Mouse (Mus musculus) kidney, postnatal 0 days (tissue): ENCODE data around the gene Hbb-bs. TPM values are rescaled to one million over a fixed set of nuclear protein-coding genes. Genes with fewer than 3 reads are reported as not detected.
"Not testable (repeated sequence)": the region's sequence is repeated elsewhere in the genome, so short reads cannot be mapped to it uniquely, and the experiment has no call there.

ENCODE experiments used
- ATAC-seq: fragments of 200-750 bp; cut with Nextera tagmentation; replicated peaks from 2 replicates; pipeline ENCODE4 v1.8.0; 2017; ENCODE audit warnings: low read depth, moderate number of reproducible peaks, moderate TSS enrichment, moderate library complexity; ENCODE audit not compliant: low FRiP score
- DNase-seq: peaks from one replicate; pipeline ENCODE4 v3.0.0-alpha.2; 2016; ENCODE audit warnings: low spot score
- H3K27ac ChIP-seq: fragments of 300-500 bp; sonication (generic); 2 replicates; pipeline ENCODE4 v1.5.1; 2014; ENCODE audit warnings: mild to moderate bottlenecking
- H3K27me3 ChIP-seq: fragments of 300-500 bp; sonication (generic); 2 replicates; pipeline ENCODE4 v1.6.1; 2014; ENCODE audit warnings: low read length, mixed read lengths; ENCODE audit not compliant: insufficient read depth
- H3K36me3 ChIP-seq: fragments of 300-500 bp; sonication (generic); 2 replicates; pipeline ENCODE4 v1.6.1; 2014; ENCODE audit warnings: low read length, mixed read lengths; ENCODE audit not compliant: insufficient read depth
- H3K4me1 ChIP-seq: fragments of 300-500 bp; sonication (generic); replicated peaks from 2 replicates; pipeline ENCODE4 v1.6.1; 2014; ENCODE audit warnings: antibody characterized with exemption, low read length, mixed read lengths; ENCODE audit not compliant: insufficient read depth
- H3K4me2 ChIP-seq: fragments of 300-500 bp; sonication (generic); 2 replicates; pipeline ENCODE4 v1.6.1; 2014; ENCODE audit warnings: mild to moderate bottlenecking, low read length, moderate library complexity, mixed read lengths
- H3K4me3 ChIP-seq: fragments of 300-500 bp; sonication (generic); replicated peaks from 2 replicates; pipeline ENCODE4 v1.5.1; 2014; ENCODE audit warnings: low read depth, low read length
- H3K9ac ChIP-seq: fragments of 300-500 bp; sonication (generic); 2 replicates; pipeline ENCODE4 v1.6.1; 2014; ENCODE audit warnings: low read depth, low read length
- H3K9me3 ChIP-seq: fragments of 300-500 bp; sonication (generic); replicated peaks from 2 replicates; pipeline ENCODE4 v1.6.1; 2016; ENCODE audit warnings: low read length, inconsistent platforms, mixed read lengths
- CTCF ChIP-seq: IDR thresholded peaks from 2 replicates; pipeline ENCODE4 v1.5.1; 2016; ENCODE audit warnings: antibody characterized with exemption, low read depth, mild to moderate bottlenecking, moderate library complexity
- WGBS: fragments of 180-500 bp; shearing (Covaris S2); extraction: QIAGEN DNeasy Blood & Tissue Kit; methylation state at CpG from one replicate; pipeline ENCODE4 v1.1.7; 2014; 5-methylcytosine and 5-hydroxymethylcytosine counted together
- polyA plus RNA-seq: library from polyadenylated mRNA; unstranded; fragments of >200 nt; fragmentation: Nextera tagmentation; extraction: Ambion mirVana; gene quantifications from 2 replicates; pipeline ENCODE4 v1.2.1, GENCODE M21; 2015

Gene Hbb-bs
- polyA plus RNA-seq, 1 experiment from 2014 or later, result 1,799 TPM

- DNase-seq (no peak), ATAC-seq (no peak)
- Histone ChIP-seq H3K27ac (no peak within 1 kb of the TSS), H3K9me3 (no peaks in the 10 kb centered on the region), H3K27me3 (no peaks in the 10 kb centered on the region), H3K9ac (no peak within 1 kb of the TSS), H3K4me2 (no peak within 1 kb of the TSS), H3K4me3 (no peak within 1 kb of the TSS), H3K4me1 (no peaks in the 10 kb centered on the region), H3K36me3 (no peaks in the 10 kb centered on the region)
- no peak for TF ChIP-seq CTCF
- WGBS, result 88% methylated on average over 3 of the region's 3 CpGs
Observed at GRCm38 (mm10) chr7:103813766-103814165, 14.1 kb downstream of the Hbb-bs start, which contains the start of gene Hbb-bt. TSS of gene Hbb-bt (minus strand) at chr7:103813996.

- not testable (repeated sequence) for H3K9ac ChIP-seq, H3K9me3 ChIP-seq, ATAC-seq, DNase-seq, H3K36me3 ChIP-seq, H3K27me3 ChIP-seq, H3K4me2 ChIP-seq, H3K4me1 ChIP-seq, H3K4me3 ChIP-seq, H3K27ac ChIP-seq
- WGBS, result no CpG with 5 or more reads among the region's 3 CpGs
Observed at GRCm38 (mm10) chr7:103813152-103813551, 14.7 kb downstream of the Hbb-bs start.

GRCm38 (mm10) chr7:103812174-103812573 is 15.7 kb downstream of the Hbb-bs start:
- WGBS, result 33% methylated on average over 1 of the region's 1 CpGs

GRCm38 (mm10) chr7:103811223-103811845 is 16.6 kb downstream of the Hbb-bs start:
- ATAC-seq, result no peak

More at GRCm38 (mm10) chr7:103812174-103812573, 15.7 kb downstream of the Hbb-bs start:
- Histone ChIP-seq H3K4me3 (no peak overlapping the region), H3K9me3 (no peaks in the 10 kb centered on the region), H3K36me3 (no peaks in the 10 kb centered on the region), H3K27me3 (no peaks in the 10 kb centered on the region), H3K4me1 (no peaks in the 10 kb centered on the region), H3K4me2 (no peak overlapping the region), H3K9ac (no peak overlapping the region), H3K27ac (no peak overlapping the region)
- DNase-seq, result no peak
- ATAC-seq, result no peak
- no peak for TF ChIP-seq CTCF

GRCm38 (mm10) chr7:103810746-103811145 is 17.1 kb downstream of the Hbb-bs start:
- Histone ChIP-seq H3K9me3 (no peaks in the 10 kb centered on the region), H3K4me1 (no peaks in the 10 kb centered on the region), H3K4me3 (no peak overlapping the region), H3K9ac (no peak overlapping the region), H3K27me3 (no peaks in the 10 kb centered on the region), H3K36me3 (no peaks in the 10 kb centered on the region), H3K27ac (no peak overlapping the region), H3K4me2 (no peak overlapping the region)
- ATAC-seq (no peak), DNase-seq (no peak)
- WGBS, result 76% methylated on average over 3 of the region's 3 CpGs
- no peak for TF ChIP-seq CTCF

More at GRCm38 (mm10) chr7:103811223-103811845, 16.6 kb downstream of the Hbb-bs start:
- H3K4me3 ChIP-seq, result no peak overlapping the region
- no peaks in the 10 kb centered on the region for H3K27me3 ChIP-seq
- 86% methylated on average over 1 of the region's 1 CpGs for WGBS
- no peak for DNase-seq
- no peak for TF ChIP-seq CTCF
- no peak overlapping the region for H3K27ac ChIP-seq
- no peak overlapping the region for H3K4me2 ChIP-seq
- H3K9me3 ChIP-seq, result no peaks in the 10 kb centered on the region
- H3K36me3 ChIP-seq, result no peaks in the 10 kb centered on the region
- no peak overlapping the region for H3K9ac ChIP-seq
- no peaks in the 10 kb centered on the region for H3K4me1 ChIP-seq

- ATAC-seq, result no peak
Observed at GRCm38 (mm10) chr7:103810296-103810695, 17.6 kb downstream of the Hbb-bs start.

GRCm38 (mm10) chr7:103809801-103810155 is 18.1 kb downstream of the Hbb-bs start:
- ATAC-seq (no peak), DNase-seq (no peak)
- Histone ChIP-seq H3K4me3 (no peak overlapping the region), H3K4me1 (no peaks in the 10 kb centered on the region), H3K36me3 (no peaks in the 10 kb centered on the region), H3K27ac (no peak overlapping the region), H3K27me3 (no peaks in the 10 kb centered on the region), H3K9me3 (no peaks in the 10 kb centered on the region), H3K4me2 (no peak overlapping the region), H3K9ac (no peak overlapping the region)
- WGBS, result 74% methylated on average over 1 of the region's 1 CpGs
- no peak for TF ChIP-seq CTCF

More at GRCm38 (mm10) chr7:103810296-103810695, 17.6 kb downstream of the Hbb-bs start:
- Histone ChIP-seq H3K4me2 (no peak overlapping the region), H3K9me3 (no peaks in the 10 kb centered on the region), H3K9ac (no peak overlapping the region), H3K4me1 (no peaks in the 10 kb centered on the region), H3K27me3 (no peaks in the 10 kb centered on the region), H3K36me3 (no peaks in the 10 kb centered on the region), H3K4me3 (no peak overlapping the region), H3K27ac (no peak overlapping the region)
- 75% methylated on average over 1 of the region's 1 CpGs for WGBS
- TF ChIP-seq CTCF, result no peak
- no peak for DNase-seq
